Mouse (Mus musculus) heart, postnatal 14 days (tissue): ENCODE measurements around the gene Dapk3. TPM values are rescaled to one million over a fixed set of nuclear protein-coding genes. Genes with fewer than 3 reads are reported as not detected.

ENCODE experiments used
- DNase-seq, 2 experiments: peaks; one replicate each; pipeline ENCODE4 v3.0.0; 2021 to 2022
- intact Hi-C: fragments of 180-260 bp; cut with DNase I; formaldehyde crosslinking; loops from one replicate; pipeline ENCODE4 v1.15.1; 2025
- total RNA-seq, 2 experiments: library from RNA; stranded (reverse); gene quantifications; 2 replicates each; pipeline ENCODE4 v1.2.3; 2021

Gene Dapk3
- total RNA-seq, 2 experiments from 2014 or later: 28.4 to 29.2 TPM

DNA sequence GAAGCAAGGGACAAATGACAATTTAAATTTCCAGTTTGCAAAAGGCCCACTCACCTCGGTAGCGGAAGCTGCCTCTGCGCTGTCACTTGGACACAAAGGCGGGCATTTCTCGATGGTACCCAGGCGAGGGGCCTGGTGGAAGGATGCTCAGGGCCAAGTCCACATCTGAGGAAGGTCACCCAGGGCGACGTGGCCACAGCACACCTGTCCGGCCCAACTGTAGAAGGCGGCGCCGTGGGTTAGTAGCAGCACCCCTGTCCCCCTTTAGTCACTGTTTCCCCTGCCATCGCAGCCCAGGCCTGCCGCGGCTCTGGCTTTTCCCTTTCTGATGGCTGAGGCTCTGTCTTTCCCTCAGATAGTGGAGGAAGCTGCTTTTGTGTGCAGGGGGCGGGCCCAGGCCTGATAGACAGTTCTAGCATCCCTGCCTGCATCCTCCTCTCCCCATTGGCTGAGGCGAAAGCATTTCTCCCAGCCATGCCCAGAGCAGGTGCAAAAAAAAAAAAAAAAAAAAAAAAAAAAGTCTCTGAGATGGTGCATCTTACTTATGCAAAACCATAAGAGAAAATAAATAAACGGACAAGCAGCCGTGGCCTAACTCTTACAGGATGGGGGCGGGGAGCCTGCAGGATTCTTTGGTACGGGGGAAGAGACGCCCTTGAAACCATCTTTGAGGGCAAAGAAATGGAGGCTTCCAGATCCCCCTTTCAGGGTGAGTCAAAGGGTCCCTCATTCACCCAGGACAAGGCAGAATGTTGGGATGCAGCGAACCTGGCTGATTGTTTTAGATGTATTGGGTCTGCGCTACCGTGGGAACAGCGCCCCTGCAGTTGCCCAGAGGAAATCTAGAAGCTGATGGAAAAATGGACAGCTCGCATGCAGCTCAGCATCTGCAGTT, 47.9 kb downstream of the Dapk3 start, which contains the start of gene Atcay:
Gene Atcay, minus strand, starts transcription at position 396 of the 895 bp plus-strand sequence.
- intact Hi-C loops: no loop called here
- DNase-seq: no peak

DNA sequence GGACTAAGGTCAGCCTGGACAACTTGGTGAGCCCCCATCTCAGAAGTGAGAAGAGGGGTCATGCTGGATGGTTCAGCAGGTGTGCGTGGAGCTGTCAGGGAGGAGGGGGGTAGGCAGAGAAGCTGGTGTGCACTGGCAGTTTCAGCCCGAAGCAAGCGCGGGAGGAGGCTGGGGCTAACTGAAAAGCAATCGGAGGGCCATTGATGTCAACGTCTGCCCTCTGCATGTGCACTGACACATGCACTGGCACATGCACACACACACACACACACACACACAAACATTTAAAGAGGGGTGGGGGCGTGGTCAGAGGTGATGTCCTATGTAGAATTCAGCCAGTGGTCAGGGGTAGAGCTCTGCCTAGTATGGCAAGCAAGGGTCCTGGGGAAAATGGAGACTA, 48.6 kb downstream of the Dapk3 start:
- intact Hi-C loops: no loop called here
- DNase-seq: no peak

- intact Hi-C loops: no loop called here
- peak; percentile 78 to 86 for DNase-seq
Measured at GRCm38 (mm10) chr10:81232580-81233225, 49.9 kb downstream of the Dapk3 start, which contains the start of gene Zfr2. Zfr2 (plus strand) TSS chr10:81233155.

DNA sequence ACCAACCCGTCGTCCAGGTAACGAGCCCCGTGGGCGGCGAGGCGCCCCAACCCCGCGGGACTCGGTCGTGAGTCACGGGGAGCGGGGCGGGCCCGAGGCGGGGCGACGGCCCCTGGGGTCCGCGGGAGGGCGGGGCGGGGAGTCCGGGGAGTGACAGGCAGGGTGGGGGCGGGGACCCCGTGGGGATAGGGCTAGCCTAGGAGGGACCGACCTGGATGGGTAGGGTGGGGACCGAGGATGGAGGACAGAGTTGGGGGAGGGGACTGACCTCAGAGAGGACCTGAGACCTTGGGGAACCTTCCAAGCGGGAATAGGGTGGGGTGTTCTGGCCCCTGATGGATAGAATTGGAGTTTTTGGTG, 50.4 kb downstream of the Dapk3 start:
- intact Hi-C loops: no loop called here
- no peak for DNase-seq

DNA sequence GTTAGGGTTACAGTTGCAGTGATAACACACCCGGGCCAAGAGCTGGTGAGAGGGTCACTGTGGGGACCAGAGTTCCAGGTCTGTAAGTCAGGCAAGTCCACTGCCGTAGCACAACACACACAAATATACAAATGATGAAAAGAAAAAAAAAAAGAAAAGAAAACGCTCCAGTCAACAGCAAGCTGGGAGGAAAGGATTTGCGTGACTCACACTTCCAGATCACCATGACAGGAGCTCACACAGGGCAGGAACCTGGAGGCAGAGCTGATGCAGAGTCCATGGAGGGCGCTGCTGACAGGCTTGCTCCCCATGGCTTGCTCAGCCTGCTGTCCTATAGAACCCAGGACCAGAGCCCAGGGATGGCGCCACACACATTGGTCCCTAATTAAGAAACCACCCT, 51.4 kb downstream of the Dapk3 start:
- intact Hi-C loops: no loop called here
- DNase-seq: no peak

GRCm38 (mm10) chr10:81236471-81237268, 53.9 kb downstream of the Dapk3 start:
- intact Hi-C loops: no loop called here
- no peak for DNase-seq

DNA sequence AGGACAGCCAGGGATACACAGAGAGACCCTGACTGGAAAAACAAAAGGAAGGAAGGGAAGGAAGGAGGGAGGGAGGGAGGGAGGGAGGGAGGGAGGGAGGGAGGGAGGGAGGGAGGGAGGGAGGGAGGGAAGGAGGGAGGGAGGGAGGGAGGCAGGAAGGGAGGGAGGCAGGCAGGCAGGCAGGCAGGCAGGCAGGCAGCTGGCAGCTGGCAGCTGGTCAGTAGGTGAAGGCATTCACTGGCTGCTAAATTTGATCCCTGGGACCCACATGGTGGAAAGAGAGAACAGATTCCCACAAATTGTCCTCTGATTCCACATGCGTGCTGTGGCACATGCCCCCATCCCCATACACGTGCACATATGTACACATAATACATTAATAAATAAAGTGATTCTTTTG, 55.8 kb downstream of the Dapk3 start:
- intact Hi-C loops: no loop called here
- no peak for DNase-seq

DNA sequence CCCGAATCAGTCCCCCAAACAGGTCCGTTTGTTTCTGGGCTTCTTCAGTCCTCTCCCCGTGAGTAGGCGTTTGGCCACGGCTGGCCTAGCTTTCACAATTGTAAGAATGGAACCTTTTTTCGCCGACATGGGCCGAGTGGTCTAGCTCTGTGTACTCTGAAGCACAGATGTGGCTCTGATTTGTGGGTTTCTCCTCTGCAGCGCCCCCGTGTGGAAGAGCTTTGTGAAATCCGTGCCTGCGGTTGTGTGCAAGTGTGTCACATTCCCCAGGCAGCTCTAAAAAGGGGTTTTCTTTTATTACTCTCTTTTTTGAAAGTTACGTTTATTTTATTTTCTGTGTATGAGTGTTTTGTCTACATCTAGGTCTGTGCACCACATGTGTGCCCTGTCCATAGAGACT, 58.1 kb downstream of the Dapk3 start:
- DNase-seq: peak; percentile 56 to 66
- intact Hi-C loops: loop anchor here (2.0 to 5.0 kb wide), 2 partner anchors 42 to 101 kb away; partner anchors contain the start of gene Gipc3

DNA sequence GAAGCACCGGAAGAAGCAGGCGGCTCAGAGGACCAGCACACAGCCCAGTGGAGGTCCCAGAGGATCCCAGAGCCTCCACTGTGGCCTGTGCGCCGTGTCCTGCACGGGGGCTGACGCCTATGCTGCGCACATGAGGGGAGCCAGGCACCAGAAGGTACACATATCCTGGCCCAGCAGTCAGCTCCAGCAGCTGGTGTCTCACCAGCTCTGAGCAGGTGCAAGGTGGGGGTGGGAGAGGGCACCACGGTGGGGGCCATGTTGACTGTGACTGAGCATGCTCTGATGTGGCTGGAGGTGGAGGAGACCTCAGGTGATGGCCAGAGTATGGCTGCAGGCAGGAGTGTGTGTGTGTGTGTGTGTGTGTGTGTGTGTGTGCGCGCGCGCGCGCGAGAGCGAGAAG, 59.2 kb downstream of the Dapk3 start:
- intact Hi-C loops: loop anchor here (5.0 kb wide), 1 partner anchor 100 kb away; the partner anchor contains the start of gene Gipc3
- DNase-seq: no peak

Other genes starting within 250 kb of the Dapk3 start
- under 1 TPM; 0.27 to 0.31 TPM for gene Gng7, start 168.1 kb upstream of the Dapk3 start, total RNA-seq
- gene Diras1, start 157.3 kb upstream of the Dapk3 start, total RNA-seq: under 1 TPM in 1 of 2 experiments, not detected in 1; 0.10 TPM
- gene Slc39a3, start 145.6 kb upstream of the Dapk3 start, total RNA-seq: 10 to 100 TPM; 13.6 to 14.8 TPM
- 10 to 100 TPM; 91.5 to 93.3 TPM for gene Sgta, start 122.8 kb upstream of the Dapk3 start, total RNA-seq
- gene Thop1, start 113.0 kb upstream of the Dapk3 start, total RNA-seq: 10 to 100 TPM; 10.3 to 10.9 TPM
- under 1 TPM; 0.69 to 0.90 TPM for gene Creb3l3, start 84.1 kb upstream of the Dapk3 start, total RNA-seq
- 100 to 1,000 TPM; 115 to 122 TPM for gene Map2k2, start 77.1 kb upstream of the Dapk3 start, total RNA-seq
- 10 to 100 TPM; 40.8 to 43.2 TPM for gene Zbtb7a, start 47.8 kb upstream of the Dapk3 start, total RNA-seq
- gene Pias4, start 15.1 kb upstream of the Dapk3 start, total RNA-seq: 10 to 100 TPM; 15.2 to 18.3 TPM
- gene Eef2, start 6.4 kb upstream of the Dapk3 start, total RNA-seq: 1,000 to 10,000 TPM; 1,113 to 1,165 TPM
- gene 4930442H23Rik, start 844 bp downstream of the Dapk3 start, total RNA-seq: not detected
- 1 to 10 TPM; 3.6 to 9.8 TPM for gene Nmrk2, start 19.0 kb downstream of the Dapk3 start, total RNA-seq
- gene Atcay, start 47.8 kb downstream of the Dapk3 start, total RNA-seq: under 1 TPM; 0.12 TPM
- gene Zfr2, start 50.1 kb downstream of the Dapk3 start, total RNA-seq: 1 to 10 TPM; 2.7 to 3.4 TPM
- gene Matk, start 69.9 kb downstream of the Dapk3 start, total RNA-seq: under 1 TPM; 0.26 to 0.51 TPM
- 10 to 100 TPM; 83.0 to 96.2 TPM for gene Mrpl54, start 83.9 kb downstream of the Dapk3 start, total RNA-seq
- gene Apba3, start 84.0 kb downstream of the Dapk3 start, total RNA-seq: 10 to 100 TPM; 85.5 to 97.2 TPM
- under 1 TPM; 0.14 to 0.34 TPM for gene Tjp3, start 108.6 kb downstream of the Dapk3 start, total RNA-seq
- gene Pip5k1c, start 110.0 kb downstream of the Dapk3 start, total RNA-seq: 10 to 100 TPM; 34.8 to 36.7 TPM
- gene Cactin, start 138.1 kb downstream of the Dapk3 start, total RNA-seq: 10 to 100 TPM; 15.6 to 17.8 TPM
- 1 to 10 TPM; 5.3 to 7.9 TPM for gene Tbxa2r, start 145.7 kb downstream of the Dapk3 start, total RNA-seq
- 1 to 10 TPM; 5.2 to 5.5 TPM for gene Gipc3, start 160.3 kb downstream of the Dapk3 start, total RNA-seq
- gene Hmg20b, start 167.5 kb downstream of the Dapk3 start, total RNA-seq: 10 to 100 TPM; 74.0 to 82.9 TPM
- gene Mfsd12, start 174.5 kb downstream of the Dapk3 start, total RNA-seq: 10 to 100 TPM; 11.7 to 14.3 TPM
- 1 to 10 TPM; 1.2 to 1.3 TPM for gene 4930404N11Rik, start 182.8 kb downstream of the Dapk3 start, total RNA-seq
- 10 to 100 TPM; 30.5 to 32.7 TPM for gene Fzr1, start 195.5 kb downstream of the Dapk3 start, total RNA-seq
- gene Dohh, start 201.4 kb downstream of the Dapk3 start, total RNA-seq: 10 to 100 TPM; 47.6 to 55.3 TPM
- gene Gm48551, start 201.5 kb downstream of the Dapk3 start, total RNA-seq: under 1 TPM; 0.51 to 0.84 TPM
- gene Gm48552, start 206.0 kb downstream of the Dapk3 start, total RNA-seq: under 1 TPM; 0.65 to 0.83 TPM
- 1 to 10 TPM; 1.9 to 2.0 TPM for gene Smim24, start 210.0 kb downstream of the Dapk3 start, total RNA-seq